Mouse (Mus musculus): ENCODE data around the gene Sdhaf2.
"Not testable (repeated sequence)": the region's sequence is repeated elsewhere in the genome, so short reads cannot be mapped to it uniquely, and the experiment has no call there.

Sdhaf2 gene

GRCm38 (mm10) chr19:10525910-10526309 is at the start of gene Sdhaf2:
Gene Sdhaf2 (minus strand): TSS chr19:10526142.
- DNase-seq (ENCODE audit: low spot score in 2 of 2): peak in 1 of 2 experiments; percentile 17

GRCm38 (mm10) chr19:10569627-10570026 is 43.7 kb upstream of the Sdhaf2 start:
- no peak for DNase-seq (ENCODE audit: low spot score in 2 of 2)

- DNase-seq (ENCODE audit: low spot score in 2 of 2): no peak
These were observed 39.3 kb upstream of the Sdhaf2 start for GRCm38 (mm10) chr19:10565217-10565616.

GRCm38 (mm10) chr19:10564278-10564677 is 38.3 kb upstream of the Sdhaf2 start:
- no peak for DNase-seq (ENCODE audit: low spot score in 2 of 2)

- DNase-seq (ENCODE audit: low spot score in 2 of 2): no peak
These were observed 36.4 kb upstream of the Sdhaf2 start for GRCm38 (mm10) chr19:10562351-10562750.

GRCm38 (mm10) chr19:10561558-10562314 is 35.8 kb upstream of the Sdhaf2 start:
- no peak for DNase-seq (ENCODE audit: low spot score in 2 of 2)

GRCm38 (mm10) chr19:10560108-10560507 is 34.2 kb upstream of the Sdhaf2 start:
- no peak for DNase-seq (ENCODE audit: low spot score in 2 of 2)

GRCm38 (mm10) chr19:10557837-10558375 is 32.0 kb upstream of the Sdhaf2 start:
- not testable (repeated sequence) for DNase-seq (ENCODE audit: low spot score in 2 of 2)

- no peak for DNase-seq (ENCODE audit: low spot score in 2 of 2)
These were observed 31.5 kb upstream of the Sdhaf2 start for GRCm38 (mm10) chr19:10557430-10557829.

GRCm38 (mm10) chr19:10557001-10557400 is 31.1 kb upstream of the Sdhaf2 start:
- no peak for DNase-seq (ENCODE audit: low spot score in 2 of 2)

- peak; percentile 69 to 83 for DNase-seq (ENCODE audit: low spot score in 2 of 2)
These were observed 29.9 kb upstream of the Sdhaf2 start, which contains the start of gene Tmem216 for GRCm38 (mm10) chr19:10555624-10556510. Gene Tmem216 (minus strand): TSS chr19:10556238.

- no peak for DNase-seq (ENCODE audit: low spot score in 2 of 2)
These were observed 13.5 kb upstream of the Sdhaf2 start for GRCm38 (mm10) chr19:10539454-10539853.

- DNase-seq (ENCODE audit: low spot score in 2 of 2): no peak
These were observed 4.1 kb upstream of the Sdhaf2 start for GRCm38 (mm10) chr19:10530082-10530481.

- DNase-seq (ENCODE audit: low spot score in 2 of 2): peak; percentile 82 to 87
These were observed 638 bp downstream of the Sdhaf2 start, which contains the start of gene Cpsf7 for GRCm38 (mm10) chr19:10525106-10525901. Gene Cpsf7 (plus strand): TSS chr19:10525266.

GRCm38 (mm10) chr19:10524784-10525105 is 1.2 kb downstream of the Sdhaf2 start:
- no peak for DNase-seq (ENCODE audit: low spot score in 2 of 2)

- no peak for DNase-seq (ENCODE audit: low spot score in 2 of 2)
These were observed 2.4 kb downstream of the Sdhaf2 start for GRCm38 (mm10) chr19:10523483-10524080.

GRCm38 (mm10) chr19:10521926-10522325 is 4.0 kb downstream of the Sdhaf2 start:
- DNase-seq (ENCODE audit: low spot score in 2 of 2): no peak

- no peak for DNase-seq (ENCODE audit: low spot score in 2 of 2)
These were observed 5.6 kb downstream of the Sdhaf2 start for GRCm38 (mm10) chr19:10520355-10520754.

- no peak for DNase-seq (ENCODE audit: low spot score in 2 of 2)
These were observed 15.1 kb downstream of the Sdhaf2 start for GRCm38 (mm10) chr19:10510759-10511330.

GRCm38 (mm10) chr19:10502571-10502970 is 23.4 kb downstream of the Sdhaf2 start:
- DNase-seq (ENCODE audit: low spot score in 2 of 2): no peak

GRCm38 (mm10) chr19:10500581-10500980 is 25.4 kb downstream of the Sdhaf2 start:
- DNase-seq (ENCODE audit: low spot score in 2 of 2): no peak

Data from frontal cortex, postnatal 10 days (tissue).